Mouse (Mus musculus): ENCODE measurements at regions not wholly inside any gene's neighbourhood (a gene's known extent, or its start where the extent isn't known, plus 50 kb on each side); places are given as distances from the start of the nearest gene placed in this dataset.

GRCm38 (mm10) chr3:103514061-103514460 lies 61.0 kb upstream of the Syt6 start:
- no peak for DNase-seq (ENCODE audit: low read depth)

- DNase-seq (ENCODE audit: low read depth) = no peak
Measured at GRCm38 (mm10) chr3:103515946-103516345, 59.1 kb upstream of the Syt6 start.

GRCm38 (mm10) chr3:103517376-103518304 lies 57.4 kb upstream of the Syt6 start:
- DNase-seq (ENCODE audit: low read depth) = no peak

GRCm38 (mm10) chr3:103518624-103519023 lies 56.4 kb upstream of the Syt6 start:
- DNase-seq (ENCODE audit: low read depth) = no peak

All from induced T-regulatory cell, adult 2 months (primary cell).